Mouse (Mus musculus): ENCODE measurements around the gene Mgea5. TPM values are rescaled to one million over a fixed set of nuclear protein-coding genes. Genes with fewer than 3 reads are reported as not detected.

Gene Mgea5
- polyA plus RNA-seq, 1 experiment from 2014 or later: 62.3 TPM

DNA sequence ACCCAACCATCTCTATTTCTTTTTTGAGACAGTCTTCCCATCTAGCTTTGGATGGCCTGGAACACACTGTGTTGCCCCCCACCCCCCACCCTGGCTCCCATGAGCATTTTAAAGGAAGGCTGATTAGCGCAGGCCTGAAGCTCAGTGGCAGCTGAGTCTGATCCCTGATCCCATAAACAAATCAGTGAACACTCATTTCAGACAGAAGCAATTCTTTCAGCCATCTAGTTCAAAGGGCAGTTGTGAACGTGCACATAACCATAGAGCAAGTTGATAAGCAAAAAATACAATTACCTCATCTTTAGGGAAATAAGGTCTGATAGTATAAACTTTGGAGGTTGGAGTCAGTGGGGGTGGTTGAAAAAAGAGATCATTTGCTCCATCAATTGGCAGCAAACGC, 22.8 kb downstream of the Mgea5 start:
- H3K36me3 ChIP-seq (replicated peaks): peaks cover 96% of the 10 kb centered on the region
- DNase-seq (ENCODE audit: low spot score): no peak

GRCm38 (mm10) chr19:45758671-45759070, 25.0 kb downstream of the Mgea5 start:
- Histone ChIP-seq H3K9me3 (no peaks in the 10 kb centered on the region), H3K27me3 (replicated peaks; ENCODE audit: low read depth, poor library complexity, severe bottlenecking) (no peaks in the 10 kb centered on the region), H3K27ac (replicated peaks) (no peak overlapping the region), H3K4me3 (no peak overlapping the region), H3K36me3 (replicated peaks) (peaks cover 96% of the 10 kb centered on the region), H3K4me1 (no peaks in the 10 kb centered on the region)
- WGBS: 93% methylated on average over 5 of the region's 5 CpGs
- DNase-seq (ENCODE audit: low spot score): no peak

More for the DNA sequence above, 22.8 kb downstream of the Mgea5 start:
- Histone ChIP-seq H3K27ac (replicated peaks) (no peak overlapping the region), H3K4me3 (no peak overlapping the region), H3K9me3 (no peaks in the 10 kb centered on the region), H3K27me3 (replicated peaks; ENCODE audit: low read depth, poor library complexity, severe bottlenecking) (no peaks in the 10 kb centered on the region), H3K4me1 (no peaks in the 10 kb centered on the region)
- 93% methylated on average over 3 of the region's 3 CpGs for WGBS

DNA sequence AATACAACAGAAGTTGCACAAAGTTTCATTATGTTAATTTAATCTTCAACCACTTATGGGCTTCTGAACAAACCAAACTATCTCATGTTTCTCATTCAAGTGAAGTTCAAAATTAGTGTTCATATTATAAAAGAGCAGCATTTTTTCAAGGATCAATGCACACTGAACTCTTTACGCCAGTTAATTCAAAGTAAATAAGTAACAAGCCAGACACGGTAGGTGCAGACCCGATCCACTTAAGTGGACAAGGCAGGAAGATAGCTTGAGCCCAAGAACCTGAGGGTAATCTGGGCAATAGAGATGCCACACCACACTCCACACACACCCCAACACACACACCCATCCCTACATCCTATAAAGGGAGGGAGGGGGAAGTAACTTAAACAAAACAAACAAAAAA, 30.1 kb downstream of the Mgea5 start:
- Histone ChIP-seq H3K36me3 (replicated peaks) (peaks cover 78% of the 10 kb centered on the region), H3K4me3 (no peak overlapping the region)

DNA sequence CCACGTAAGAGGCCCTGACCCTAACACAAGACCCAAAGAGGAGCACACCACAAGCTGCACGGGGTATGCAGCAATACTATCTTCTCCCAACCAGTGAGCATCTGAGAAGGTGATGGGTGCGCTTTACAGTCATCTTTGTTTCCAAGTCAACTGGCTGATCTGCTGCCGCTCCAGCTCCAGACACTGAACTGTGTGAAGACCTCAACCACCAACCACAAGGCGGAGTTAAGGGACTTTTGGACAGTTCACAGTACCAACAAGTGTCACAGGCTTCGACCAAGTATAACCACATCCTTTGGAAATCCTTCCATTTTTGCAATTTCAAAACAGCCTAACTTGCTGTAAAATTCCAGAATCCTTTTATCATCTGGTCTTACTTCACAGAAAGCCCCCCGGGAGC, 31.8 kb downstream of the Mgea5 start:
- H3K4me1 ChIP-seq: peaks cover 26% of the 10 kb centered on the region
- H3K9me3 ChIP-seq: no peaks in the 10 kb centered on the region
- H3K4me3 ChIP-seq: no peak overlapping the region
- 94% methylated on average over 7 of the region's 7 CpGs for WGBS
- peaks cover 61% of the 10 kb centered on the region for H3K36me3 ChIP-seq (replicated peaks)
- DNase-seq (ENCODE audit: low spot score): no peak
- no peak overlapping the region for H3K27ac ChIP-seq (replicated peaks)
- peaks cover 10% of the 10 kb centered on the region for H3K27me3 ChIP-seq (replicated peaks; ENCODE audit: low read depth, poor library complexity, severe bottlenecking)

More for the DNA sequence above, 30.1 kb downstream of the Mgea5 start:
- DNase-seq (ENCODE audit: low spot score): no peak
- Histone ChIP-seq H3K27ac (replicated peaks) (no peak overlapping the region), H3K27me3 (replicated peaks; ENCODE audit: low read depth, poor library complexity, severe bottlenecking) (no peaks in the 10 kb centered on the region), H3K9me3 (no peaks in the 10 kb centered on the region), H3K4me1 (peaks cover 13% of the 10 kb centered on the region)
- WGBS: 92% methylated on average over 3 of the region's 3 CpGs

GRCm38 (mm10) chr19:45749243-45750043, 34.2 kb downstream of the Mgea5 start, which contains the start of gene Npm3:
Npm3 (minus strand) TSS chr19:45749591.
- Histone ChIP-seq H3K4me1 (peaks cover 47% of the 10 kb centered on the region), H3K27ac (replicated peaks) (peak within 1 kb of the TSS; percentile 88), H3K27me3 (replicated peaks; ENCODE audit: low read depth, poor library complexity, severe bottlenecking) (peaks cover 35% of the 10 kb centered on the region), H3K9me3 (no peaks in the 10 kb centered on the region), H3K4me3 (peak within 1 kb of the TSS; percentile 98), H3K36me3 (replicated peaks) (peaks cover 37% of the 10 kb centered on the region)
- WGBS: under 1% methylated on average over 59 of the region's 60 CpGs
- DNase-seq (ENCODE audit: low spot score): peak; percentile 93

DNA sequence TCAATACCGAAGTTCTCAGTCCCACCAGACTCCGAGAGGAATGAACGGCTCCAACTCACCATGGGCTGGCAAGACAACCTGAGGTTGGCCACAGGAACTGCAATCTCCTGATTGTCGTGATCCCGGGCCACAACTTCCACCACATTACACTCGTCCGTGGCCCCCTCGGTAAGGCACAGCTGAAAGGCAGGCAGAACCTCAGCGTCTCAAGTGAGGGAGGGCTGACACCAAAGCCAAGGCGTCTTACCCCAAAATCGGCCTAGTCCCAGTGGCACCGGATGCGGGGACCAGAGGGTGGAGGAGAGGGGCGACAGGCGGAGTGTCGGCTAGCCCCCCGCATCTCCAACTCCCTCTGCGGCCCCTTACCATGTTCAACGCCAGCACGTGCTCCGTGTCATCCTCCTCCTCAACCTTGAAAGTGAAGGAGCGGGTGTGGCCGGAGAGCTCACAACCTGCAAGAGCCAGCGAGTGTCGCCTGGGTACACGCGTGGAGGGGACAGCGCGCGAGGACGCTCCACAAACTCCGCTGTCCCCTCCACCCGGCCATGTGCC, 34.9 kb downstream of the Mgea5 start:
- peak overlapping the region; percentile 88 for H3K27ac ChIP-seq (replicated peaks)
- peak; percentile 30 for DNase-seq (ENCODE audit: low spot score)
- peaks cover 41% of the 10 kb centered on the region for H3K27me3 ChIP-seq (replicated peaks; ENCODE audit: low read depth, poor library complexity, severe bottlenecking)

GRCm38 (mm10) chr19:45748206-45748605, 35.4 kb downstream of the Mgea5 start:
- Histone ChIP-seq H3K27ac (replicated peaks) (no peak overlapping the region; the same call in 1 of the 2 replicates), H3K4me1 (peaks cover 51% of the 10 kb centered on the region), H3K9me3 (no peaks in the 10 kb centered on the region), H3K36me3 (replicated peaks) (peaks cover 25% of the 10 kb centered on the region), H3K27me3 (replicated peaks; ENCODE audit: low read depth, poor library complexity, severe bottlenecking) (peaks cover 47% of the 10 kb centered on the region), H3K4me3 (peak overlapping the region; percentile 98)
- DNase-seq (ENCODE audit: low spot score): no peak
- WGBS: 54% methylated on average over 9 of the region's 9 CpGs

More for the DNA sequence above, 34.9 kb downstream of the Mgea5 start:
- Histone ChIP-seq H3K4me1 (peaks cover 47% of the 10 kb centered on the region), H3K9me3 (no peaks in the 10 kb centered on the region), H3K36me3 (replicated peaks) (peaks cover 30% of the 10 kb centered on the region), H3K4me3 (peak overlapping the region; percentile 98)
- 2% methylated on average over 33 of the region's 33 CpGs for WGBS

GRCm38 (mm10) chr19:45747028-45747867, 36.4 kb downstream of the Mgea5 start:
- H3K4me1 ChIP-seq: peaks cover 60% of the 10 kb centered on the region
- H3K27ac ChIP-seq (replicated peaks): no peak overlapping the region
- peaks cover 56% of the 10 kb centered on the region for H3K27me3 ChIP-seq (replicated peaks; ENCODE audit: low read depth, poor library complexity, severe bottlenecking)
- H3K36me3 ChIP-seq (replicated peaks): peaks cover 15% of the 10 kb centered on the region
- WGBS: 28% methylated on average over 11 of the region's 11 CpGs
- peak; percentile 85 for DNase-seq (ENCODE audit: low spot score)
- no peaks in the 10 kb centered on the region for H3K9me3 ChIP-seq
- peak overlapping the region; percentile 16; the same call in 1 of the 2 replicates for H3K4me3 ChIP-seq

GRCm38 (mm10) chr19:45746153-45747020, 37.2 kb downstream of the Mgea5 start:
- peak; percentile 83 for DNase-seq (ENCODE audit: low spot score)
- peak overlapping the region; percentile 34 for H3K4me3 ChIP-seq
- H3K9me3 ChIP-seq: no peaks in the 10 kb centered on the region
- H3K4me1 ChIP-seq: peaks cover 68% of the 10 kb centered on the region
- no peak overlapping the region for H3K27ac ChIP-seq (replicated peaks)
- H3K27me3 ChIP-seq (replicated peaks; ENCODE audit: low read depth, poor library complexity, severe bottlenecking): peaks cover 65% of the 10 kb centered on the region
- H3K36me3 ChIP-seq (replicated peaks): peaks cover 7% of the 10 kb centered on the region
- WGBS: 7% methylated on average over 29 of the region's 29 CpGs

DNA sequence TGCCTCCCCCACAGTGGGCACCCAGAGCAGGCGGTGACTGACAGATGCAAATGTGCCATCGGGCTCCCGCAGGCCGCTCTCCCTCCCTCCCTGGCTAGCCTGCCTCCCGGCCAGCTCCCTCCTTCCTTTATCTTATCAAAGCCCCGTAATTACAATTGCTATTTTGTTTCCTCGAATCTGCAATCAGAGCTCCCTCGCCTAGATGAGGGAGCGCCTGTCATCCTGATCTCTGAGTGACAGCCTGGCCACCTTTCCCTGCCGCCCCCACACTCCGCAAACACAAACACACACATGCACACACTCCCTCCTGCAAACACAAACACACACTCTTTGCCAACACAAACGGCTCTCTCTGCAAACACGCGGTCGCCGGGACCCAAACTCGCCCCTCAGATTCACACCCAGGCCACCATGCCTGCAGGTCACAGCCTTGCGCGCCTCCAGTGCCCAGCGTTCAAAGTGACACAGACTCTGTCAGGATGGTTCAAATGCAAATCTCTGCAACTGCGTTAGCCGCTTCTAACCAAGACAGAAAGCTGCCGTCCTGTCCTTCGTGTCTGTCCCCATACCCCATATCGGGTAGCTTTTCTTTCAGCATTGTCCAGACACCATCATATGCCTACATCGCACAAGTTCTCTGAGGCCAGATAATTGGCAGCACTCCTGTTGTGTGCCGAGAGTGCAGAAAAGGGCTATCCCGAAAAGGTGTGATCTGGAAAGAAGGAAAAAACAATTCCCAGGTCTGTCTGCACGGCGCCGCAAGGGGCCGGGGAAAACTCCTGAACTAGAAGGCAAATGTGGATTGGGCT, 38.1 kb downstream of the Mgea5 start:
- H3K27ac ChIP-seq (replicated peaks): no peak overlapping the region
- H3K36me3 ChIP-seq (replicated peaks): peaks cover 1% of the 10 kb centered on the region; the same call in 1 of the 2 replicates
- DNase-seq (ENCODE audit: low spot score): peak; percentile 52
- peaks cover 74% of the 10 kb centered on the region for H3K27me3 ChIP-seq (replicated peaks; ENCODE audit: low read depth, poor library complexity, severe bottlenecking)
- H3K9me3 ChIP-seq: no peaks in the 10 kb centered on the region
- 1% methylated on average over 32 of the region's 32 CpGs for WGBS
- peak overlapping the region; percentile 34 for H3K4me3 ChIP-seq
- H3K4me1 ChIP-seq: peaks cover 72% of the 10 kb centered on the region

DNA sequence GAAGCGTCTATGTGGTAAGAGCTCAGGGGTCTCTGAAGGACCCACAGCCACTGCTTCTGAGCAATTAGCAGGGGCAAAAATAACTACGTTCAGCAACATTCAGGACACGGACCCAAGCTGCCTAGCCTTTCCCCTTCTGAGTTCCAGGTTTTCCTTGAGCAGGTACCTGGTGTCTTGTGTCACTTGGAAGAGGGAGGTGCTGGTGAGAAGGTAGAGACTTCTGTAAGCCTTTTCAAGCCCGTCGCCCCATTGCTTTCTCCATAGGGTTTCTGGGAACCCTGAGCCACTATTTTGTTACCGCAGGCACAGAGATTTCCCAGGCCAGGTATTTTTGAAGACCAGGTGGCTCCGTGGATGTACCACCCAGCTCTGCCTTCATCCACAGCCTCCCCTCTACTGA, 40.0 kb downstream of the Mgea5 start:
- peak overlapping the region; percentile 62; the same call in 1 of the 2 replicates for H3K4me3 ChIP-seq
- no peaks in the 10 kb centered on the region for H3K9me3 ChIP-seq
- DNase-seq (ENCODE audit: low spot score): no peak
- H3K27ac ChIP-seq (replicated peaks): no peak overlapping the region
- H3K4me1 ChIP-seq: peaks cover 72% of the 10 kb centered on the region
- H3K36me3 ChIP-seq (replicated peaks): no peaks in the 10 kb centered on the region
- WGBS: 10% methylated on average over 7 of the region's 7 CpGs
- peaks cover 93% of the 10 kb centered on the region for H3K27me3 ChIP-seq (replicated peaks; ENCODE audit: low read depth, poor library complexity, severe bottlenecking)
